Mouse (Mus musculus): ENCODE data around the gene Dtx4. TPM values are rescaled to one million over a fixed set of nuclear protein-coding genes. Genes with fewer than 3 reads are reported as not detected.

The Dtx4 gene
- polyA plus RNA-seq, 1 experiment from 2014 or later: 54.9 TPM

DNA sequence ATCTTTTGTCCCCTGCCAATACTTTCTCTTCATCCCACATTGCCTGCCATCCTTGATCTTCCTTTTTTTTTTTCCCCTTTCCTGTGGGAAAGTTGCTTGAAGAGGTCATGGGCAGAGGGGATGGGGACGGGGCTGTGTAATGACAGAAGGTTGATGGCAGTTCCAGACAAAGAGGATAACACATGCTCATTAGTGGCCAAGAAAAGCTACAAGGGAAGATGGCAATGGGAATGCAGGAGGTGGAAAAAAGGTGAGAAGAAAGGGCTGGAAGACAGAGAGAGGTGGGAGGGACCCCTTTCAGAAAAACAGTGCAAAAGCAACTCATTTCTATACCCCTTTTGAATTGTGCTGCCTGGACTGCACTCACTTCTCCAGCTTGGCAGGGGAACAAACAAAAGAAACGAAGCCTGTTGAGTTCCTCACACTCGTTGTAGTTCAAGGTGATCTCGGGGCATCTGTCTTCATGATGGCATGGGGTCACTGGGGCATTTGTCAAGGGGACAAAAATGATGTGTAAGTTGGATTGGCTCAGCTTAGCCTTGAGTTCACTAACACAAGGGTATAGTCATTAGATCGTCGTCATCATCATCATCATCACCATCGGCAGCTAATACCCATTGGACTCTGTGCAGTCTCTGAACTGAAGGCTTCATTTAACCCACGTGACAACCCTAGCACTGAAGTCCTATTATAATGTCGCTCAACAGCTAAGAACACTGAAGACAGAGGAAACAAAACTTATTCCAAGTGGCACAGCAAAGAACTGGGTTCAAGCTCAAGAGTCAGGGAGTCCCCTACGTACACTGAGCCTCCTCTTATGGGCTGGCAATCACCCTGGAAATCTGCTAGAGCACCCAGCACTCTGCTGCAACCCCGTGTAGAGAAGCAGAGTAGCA, 11.3 kb downstream of the Dtx4 start:
- H3K9me3 ChIP-seq (replicated peaks): no peaks in the 10 kb centered on the region
- no peak for DNase-seq (ENCODE audit: low spot score)
- peak overlapping the region; percentile 93 for H3K27ac ChIP-seq (replicated peaks)
- H3K4me3 ChIP-seq: peak overlapping the region; percentile 44
- peaks cover 88% of the 10 kb centered on the region for H3K4me1 ChIP-seq
- WGBS: 36% methylated on average over 11 of the region's 11 CpGs
- peaks cover 67% of the 10 kb centered on the region for H3K36me3 ChIP-seq
- no peaks in the 10 kb centered on the region for H3K27me3 ChIP-seq (ENCODE audit: low read depth, poor library complexity, severe bottlenecking)

DNA sequence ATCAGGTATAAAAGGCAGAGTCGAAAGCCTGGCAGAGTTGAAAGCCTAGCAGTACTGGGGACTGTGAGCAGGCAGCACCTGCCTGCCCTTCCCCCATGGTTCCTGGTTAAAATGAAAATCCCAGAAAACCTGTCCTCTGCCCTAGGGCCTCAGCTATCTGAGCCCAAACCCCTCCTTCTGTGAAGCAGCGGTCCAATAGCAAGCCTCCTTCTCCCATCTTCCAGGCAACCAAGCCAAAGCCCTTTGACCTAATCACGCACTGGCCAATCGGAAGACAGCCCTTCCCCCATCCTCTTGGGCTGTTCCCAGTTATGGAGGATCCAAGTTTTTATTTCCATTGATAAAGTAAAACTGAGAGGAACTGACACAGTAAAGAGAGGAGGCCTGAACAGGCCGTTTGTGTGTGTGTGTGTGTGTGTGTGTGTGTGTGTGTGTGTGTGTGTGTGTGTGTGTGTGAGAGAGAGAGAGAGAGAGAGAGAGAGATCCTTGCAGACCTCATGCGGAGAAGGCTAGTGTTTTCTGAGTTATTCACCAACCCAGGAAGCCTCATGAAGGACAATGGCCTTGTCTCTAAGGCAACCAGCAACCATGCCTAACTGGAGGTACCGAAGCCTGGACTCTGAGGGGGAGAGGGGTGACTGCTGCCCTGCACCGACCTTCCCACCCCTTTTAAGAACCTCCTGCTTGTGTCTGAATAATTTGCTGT, 12.1 kb downstream of the Dtx4 start:
- no peaks in the 10 kb centered on the region for H3K9me3 ChIP-seq (replicated peaks)
- no peaks in the 10 kb centered on the region for H3K27me3 ChIP-seq (ENCODE audit: low read depth, poor library complexity, severe bottlenecking)
- H3K4me1 ChIP-seq: peaks cover 80% of the 10 kb centered on the region
- H3K36me3 ChIP-seq: peaks cover 75% of the 10 kb centered on the region
- H3K4me3 ChIP-seq: peak overlapping the region; percentile 44
- peak; percentile 87 for DNase-seq (ENCODE audit: low spot score)
- 8% methylated on average over 8 of the region's 8 CpGs for WGBS
- peak overlapping the region; percentile 93 for H3K27ac ChIP-seq (replicated peaks)

DNA sequence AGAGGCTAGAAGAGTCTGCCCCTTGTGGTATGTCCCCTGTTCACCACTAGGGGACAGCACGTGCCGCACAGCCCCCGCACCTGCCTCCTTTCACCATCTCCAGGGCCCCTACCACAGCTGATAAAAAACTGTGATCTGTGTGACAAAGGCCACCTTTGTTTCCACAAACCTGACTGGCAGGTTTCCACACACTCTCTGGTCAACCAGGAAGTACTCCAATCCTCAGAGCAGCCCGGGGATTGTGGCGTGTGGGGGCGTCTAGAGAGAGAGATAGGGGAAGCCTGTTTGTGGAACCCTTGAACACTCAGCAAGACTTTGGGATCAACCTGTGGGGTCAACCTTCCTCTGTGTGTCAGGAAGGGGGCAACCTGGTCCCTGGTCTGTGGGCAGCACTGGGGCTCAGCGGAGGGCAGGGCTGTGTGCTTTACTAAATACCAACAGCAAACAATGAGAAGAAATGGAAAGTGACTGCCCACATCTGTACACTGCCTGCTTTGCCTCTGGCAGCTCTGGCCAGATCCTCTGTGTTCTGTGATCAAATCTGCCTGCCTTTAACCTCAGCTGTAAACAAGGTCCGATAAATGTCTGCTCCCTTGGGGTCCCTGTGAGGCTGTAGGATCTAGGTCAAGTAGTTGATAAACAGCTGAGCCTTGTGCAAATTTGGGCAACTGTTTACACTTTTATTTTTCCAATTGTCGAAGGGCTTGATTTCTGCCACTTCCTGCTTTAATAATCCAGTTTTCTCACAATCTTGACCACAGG, 12.9 kb downstream of the Dtx4 start:
- no peaks in the 10 kb centered on the region for H3K9me3 ChIP-seq (replicated peaks)
- H3K27me3 ChIP-seq (ENCODE audit: low read depth, poor library complexity, severe bottlenecking): no peaks in the 10 kb centered on the region
- DNase-seq (ENCODE audit: low spot score): peak; percentile 62
- H3K4me3 ChIP-seq: peak overlapping the region; percentile 44
- H3K4me1 ChIP-seq: peaks cover 73% of the 10 kb centered on the region
- peak overlapping the region; percentile 93 for H3K27ac ChIP-seq (replicated peaks)
- WGBS: 10% methylated on average over 9 of the region's 9 CpGs
- peaks cover 83% of the 10 kb centered on the region for H3K36me3 ChIP-seq

GRCm38 (mm10) chr19:12487511-12488204, 13.6 kb downstream of the Dtx4 start:
- Histone ChIP-seq H3K4me3 (peak overlapping the region; percentile 44), H3K27ac (replicated peaks) (peak overlapping the region; percentile 93), H3K27me3 (ENCODE audit: low read depth, poor library complexity, severe bottlenecking) (no peaks in the 10 kb centered on the region), H3K9me3 (replicated peaks) (no peaks in the 10 kb centered on the region), H3K36me3 (peaks cover 89% of the 10 kb centered on the region), H3K4me1 (peaks cover 65% of the 10 kb centered on the region)
- WGBS: 89% methylated on average over 12 of the region's 12 CpGs
- no peak for DNase-seq (ENCODE audit: low spot score)

- no peak overlapping the region for H3K4me3 ChIP-seq
- peaks cover 89% of the 10 kb centered on the region for H3K36me3 ChIP-seq
- H3K9me3 ChIP-seq (replicated peaks): no peaks in the 10 kb centered on the region
- no peaks in the 10 kb centered on the region for H3K27me3 ChIP-seq (ENCODE audit: low read depth, poor library complexity, severe bottlenecking)
- H3K4me1 ChIP-seq: peaks cover 57% of the 10 kb centered on the region
- DNase-seq (ENCODE audit: low spot score): no peak
- peak overlapping the region; percentile 93 for H3K27ac ChIP-seq (replicated peaks)
- 84% methylated on average over 6 of the region's 6 CpGs for WGBS
These were observed 14.4 kb downstream of the Dtx4 start for GRCm38 (mm10) chr19:12486875-12487274.

- no peaks in the 10 kb centered on the region for H3K27me3 ChIP-seq (ENCODE audit: low read depth, poor library complexity, severe bottlenecking)
- H3K27ac ChIP-seq (replicated peaks): no peak overlapping the region
- peaks cover 47% of the 10 kb centered on the region for H3K4me1 ChIP-seq
- no peak overlapping the region for H3K4me3 ChIP-seq
- 85% methylated on average over 3 of the region's 3 CpGs for WGBS
- no peaks in the 10 kb centered on the region for H3K9me3 ChIP-seq (replicated peaks)
- DNase-seq (ENCODE audit: low spot score): no peak
- peaks cover 89% of the 10 kb centered on the region for H3K36me3 ChIP-seq
These were observed 15.6 kb downstream of the Dtx4 start for GRCm38 (mm10) chr19:12485631-12486030.

GRCm38 (mm10) chr19:12485223-12485622, 16.0 kb downstream of the Dtx4 start:
- H3K4me1 ChIP-seq: peaks cover 43% of the 10 kb centered on the region
- no peak for DNase-seq (ENCODE audit: low spot score)
- H3K27me3 ChIP-seq (ENCODE audit: low read depth, poor library complexity, severe bottlenecking): no peaks in the 10 kb centered on the region
- H3K4me3 ChIP-seq: no peak overlapping the region
- H3K9me3 ChIP-seq (replicated peaks): no peaks in the 10 kb centered on the region
- peaks cover 89% of the 10 kb centered on the region for H3K36me3 ChIP-seq
- H3K27ac ChIP-seq (replicated peaks): 0 out of 2 replicates have a peak overlapping the region, but pooled peaks have one; percentile 3
- 88% methylated on average over 13 of the region's 13 CpGs for WGBS

DNA sequence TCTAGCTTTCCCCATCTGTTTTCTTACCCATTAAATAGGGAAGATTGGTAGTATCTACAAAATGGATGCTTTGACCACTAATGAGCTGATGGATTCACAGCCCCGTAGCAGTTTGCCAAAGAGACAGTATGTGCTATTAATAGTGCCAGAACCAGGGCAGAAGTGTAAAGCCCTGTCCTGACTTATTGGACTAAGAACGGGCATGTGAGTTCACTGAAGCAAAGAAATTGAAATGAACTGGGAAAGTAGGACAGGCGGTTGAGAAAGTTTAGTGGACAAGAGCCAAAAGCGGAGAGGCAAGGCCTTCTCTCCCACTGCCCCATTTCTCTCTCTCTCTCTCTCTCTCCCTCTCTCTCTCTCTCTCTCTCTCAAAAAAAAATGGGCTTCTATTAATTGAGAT, 17.0 kb downstream of the Dtx4 start:
- Histone ChIP-seq H3K27ac (replicated peaks) (no peak overlapping the region), H3K4me3 (no peak overlapping the region), H3K4me1 (peaks cover 33% of the 10 kb centered on the region), H3K36me3 (peaks cover 98% of the 10 kb centered on the region), H3K27me3 (ENCODE audit: low read depth, poor library complexity, severe bottlenecking) (no peaks in the 10 kb centered on the region), H3K9me3 (replicated peaks) (no peaks in the 10 kb centered on the region)
- no peak for DNase-seq (ENCODE audit: low spot score)
- WGBS: 85% methylated on average over 4 of the region's 4 CpGs

DNA sequence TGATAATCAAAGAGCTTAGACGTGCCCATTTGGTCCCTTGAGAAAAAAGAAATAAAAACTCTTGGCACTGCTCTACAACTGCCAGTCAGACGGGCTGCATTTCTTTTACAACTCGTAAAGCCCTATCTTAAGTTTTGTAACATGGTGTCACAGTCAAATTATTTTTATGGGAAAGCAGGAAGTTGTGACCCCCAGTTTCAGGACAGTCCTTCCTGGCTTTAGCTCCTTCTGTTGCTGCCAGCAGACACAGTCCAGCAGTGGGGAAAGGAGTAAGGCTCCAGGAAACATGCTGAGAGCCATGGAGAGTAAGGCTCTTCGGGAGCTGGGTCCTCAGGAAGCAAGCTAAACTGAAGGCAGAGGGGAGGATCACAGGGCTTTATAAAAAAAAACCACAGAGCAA, 17.5 kb downstream of the Dtx4 start:
- peaks cover 100% of the 10 kb centered on the region for H3K36me3 ChIP-seq
- H3K4me1 ChIP-seq: peaks cover 29% of the 10 kb centered on the region
- DNase-seq (ENCODE audit: low spot score): no peak
- 85% methylated on average over 4 of the region's 4 CpGs for WGBS
- no peak overlapping the region for H3K27ac ChIP-seq (replicated peaks)
- no peaks in the 10 kb centered on the region for H3K9me3 ChIP-seq (replicated peaks)
- no peak overlapping the region for H3K4me3 ChIP-seq
- no peaks in the 10 kb centered on the region for H3K27me3 ChIP-seq (ENCODE audit: low read depth, poor library complexity, severe bottlenecking)

- H3K36me3 ChIP-seq: peaks cover 100% of the 10 kb centered on the region
- WGBS: 94% methylated on average over 6 of the region's 6 CpGs
- H3K4me3 ChIP-seq: no peak overlapping the region
- no peaks in the 10 kb centered on the region for H3K9me3 ChIP-seq (replicated peaks)
- DNase-seq (ENCODE audit: low spot score): no peak
- H3K27me3 ChIP-seq (ENCODE audit: low read depth, poor library complexity, severe bottlenecking): no peaks in the 10 kb centered on the region
- 0 out of 2 replicates have a peak, but pooled peaks cover 5% of the 10 kb centered on the region for H3K4me1 ChIP-seq
- no peak overlapping the region for H3K27ac ChIP-seq (replicated peaks)
These were observed 22.9 kb downstream of the Dtx4 start for GRCm38 (mm10) chr19:12478369-12478768.

- no peak for DNase-seq (ENCODE audit: low spot score)
- WGBS: 68% methylated on average over 5 of the region's 5 CpGs
- no peaks in the 10 kb centered on the region for H3K27me3 ChIP-seq (ENCODE audit: low read depth, poor library complexity, severe bottlenecking)
- no peak overlapping the region for H3K27ac ChIP-seq (replicated peaks)
- no peak overlapping the region for H3K4me3 ChIP-seq
- 0 out of 2 replicates have a peak, but pooled peaks cover 5% of the 10 kb centered on the region for H3K4me1 ChIP-seq
- no peaks in the 10 kb centered on the region for H3K9me3 ChIP-seq (replicated peaks)
- H3K36me3 ChIP-seq: peaks cover 100% of the 10 kb centered on the region
These were observed 24.5 kb downstream of the Dtx4 start for GRCm38 (mm10) chr19:12476721-12477270.

Measured in midbrain, embryonic 10.5 days (tissue).